Mouse (Mus musculus) cerebellum, postnatal 4 days (tissue): ENCODE results near the gene Ipo8.

Experiments used
- DNase-seq, 2 experiments: peaks; one replicate each; pipeline ENCODE4 v3.0.0; 2022; ENCODE audit warnings: low spot score in 2 of 2, mixed read lengths in 1 of 2

The Ipo8 gene

DNA sequence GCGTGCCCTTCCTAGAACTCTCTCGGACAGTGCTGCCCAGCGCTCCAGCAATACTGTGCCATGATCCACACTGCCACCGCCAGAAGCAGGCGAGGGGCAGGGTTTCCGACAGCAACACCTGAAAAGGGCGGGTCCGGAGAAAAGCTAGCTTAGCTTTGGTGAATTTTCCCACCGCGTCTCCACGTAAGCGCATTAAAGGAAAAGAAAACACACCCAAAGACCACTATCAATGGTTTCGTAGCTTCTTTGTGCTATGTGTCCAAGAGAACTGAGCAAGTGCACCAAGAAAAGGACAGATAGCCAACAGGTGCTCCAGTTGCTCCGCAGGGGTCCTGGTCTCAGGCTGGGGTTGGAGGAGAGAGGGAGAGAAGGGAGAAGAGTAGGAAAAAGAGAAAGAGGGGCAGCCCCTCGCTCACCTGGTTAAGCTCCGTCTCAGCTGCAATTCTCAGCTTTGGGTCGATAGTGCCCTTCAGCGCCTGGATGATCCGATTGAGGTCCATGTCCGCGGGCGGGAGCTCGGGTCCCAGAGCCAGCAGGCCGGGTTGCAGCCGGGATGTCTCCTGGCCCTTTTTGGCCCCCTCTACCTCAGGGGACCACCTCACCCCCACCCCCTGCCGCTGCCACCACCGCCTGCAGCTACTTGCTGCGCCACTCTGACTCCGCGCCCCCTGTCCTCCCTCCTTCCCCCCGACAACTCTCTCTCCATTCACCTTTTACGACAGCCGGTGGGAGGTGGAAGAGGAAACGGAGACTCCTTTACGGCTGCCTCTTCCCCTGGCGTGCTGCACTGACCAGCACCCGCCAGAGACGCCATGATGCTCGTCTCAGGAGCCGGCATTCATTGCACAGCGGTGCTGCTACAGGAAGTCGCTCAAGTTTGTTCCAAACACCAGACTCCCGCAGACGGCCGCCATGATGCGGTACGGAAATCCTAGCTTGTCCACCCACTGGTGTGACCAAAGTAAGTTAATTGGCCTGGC, at the start of gene Ipo8:
Ipo8 (minus strand) TSS at position 720 of the 980 bp plus-strand sequence.
- peak; percentile 62 to 85 for DNase-seq

DNA sequence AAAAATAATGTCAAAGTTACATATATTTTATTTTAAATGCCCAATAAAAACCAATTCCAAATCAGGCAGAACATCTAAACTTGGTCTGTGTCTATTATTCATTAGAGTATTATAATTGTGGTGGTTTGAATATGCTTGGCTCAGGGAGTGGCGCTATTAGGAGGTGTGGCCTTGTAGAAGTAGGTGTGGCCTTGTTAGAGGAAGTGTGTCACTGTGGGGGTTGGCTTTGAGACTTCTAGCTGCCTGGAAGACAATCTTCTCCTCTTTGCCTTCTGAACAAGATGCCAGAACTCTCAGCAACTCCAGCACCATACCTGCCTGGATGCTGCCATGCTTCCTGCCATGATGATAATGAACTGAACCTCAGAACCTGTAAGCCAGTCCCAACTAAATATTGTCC, 42.6 kb upstream of the Ipo8 start:
- no peak for DNase-seq

DNA sequence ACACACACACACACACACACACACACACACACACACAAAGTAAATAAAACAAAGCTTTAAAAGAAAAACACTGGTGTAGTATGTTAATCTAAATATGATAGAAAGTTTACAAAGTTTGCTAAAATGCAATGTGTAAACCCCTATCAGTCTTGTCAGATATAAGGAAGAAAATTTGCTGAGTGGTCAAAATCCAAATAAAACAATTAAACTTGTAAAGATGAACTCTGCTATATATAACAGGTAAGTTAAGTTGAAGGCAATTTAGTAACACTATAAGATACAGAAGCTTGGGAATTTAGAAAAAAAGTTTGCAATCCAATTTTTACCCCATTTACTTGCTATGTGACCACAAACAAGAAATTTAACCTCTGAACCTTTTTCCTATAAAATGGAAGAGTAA, 14.4 kb upstream of the Ipo8 start:
- no peak for DNase-seq

DNA sequence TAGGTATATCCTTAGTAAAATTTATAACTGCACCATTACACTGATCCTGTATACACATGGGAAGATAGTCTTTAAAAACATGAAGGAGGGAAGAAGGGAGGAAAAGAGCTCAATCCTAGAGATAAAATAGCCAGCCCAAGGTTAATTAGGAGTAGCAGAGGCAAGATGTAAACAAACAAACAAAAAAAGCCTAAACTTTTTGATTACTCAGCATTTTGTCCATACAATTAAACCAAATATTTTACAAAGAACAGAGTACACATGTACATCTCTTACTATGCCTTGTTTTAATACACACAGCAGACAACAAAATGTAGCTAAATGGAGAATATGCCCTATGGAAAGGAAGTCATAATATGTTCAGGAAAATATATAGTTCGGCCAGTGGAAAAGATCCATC, 10.5 kb upstream of the Ipo8 start:
- DNase-seq, result no peak

DNA sequence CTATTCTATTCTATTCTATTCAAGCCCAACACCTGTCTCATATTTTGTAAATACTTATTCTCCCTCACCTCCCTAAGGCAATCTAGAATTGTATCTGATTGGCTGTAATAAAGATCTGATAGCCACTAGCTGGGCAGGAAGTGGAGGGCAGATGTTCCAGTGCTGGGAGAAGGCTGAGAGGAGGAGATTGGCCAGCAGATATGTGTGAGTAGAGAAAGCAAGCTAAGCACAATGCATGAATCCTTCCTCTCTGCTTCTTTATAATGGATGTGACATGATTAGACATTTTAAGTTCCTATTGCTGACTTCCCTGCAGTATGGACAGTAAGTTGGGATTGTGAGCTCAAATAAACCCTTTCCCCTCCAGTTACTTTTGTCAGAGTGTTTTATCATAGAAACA, 7.2 kb upstream of the Ipo8 start:
- no peak for DNase-seq

DNA sequence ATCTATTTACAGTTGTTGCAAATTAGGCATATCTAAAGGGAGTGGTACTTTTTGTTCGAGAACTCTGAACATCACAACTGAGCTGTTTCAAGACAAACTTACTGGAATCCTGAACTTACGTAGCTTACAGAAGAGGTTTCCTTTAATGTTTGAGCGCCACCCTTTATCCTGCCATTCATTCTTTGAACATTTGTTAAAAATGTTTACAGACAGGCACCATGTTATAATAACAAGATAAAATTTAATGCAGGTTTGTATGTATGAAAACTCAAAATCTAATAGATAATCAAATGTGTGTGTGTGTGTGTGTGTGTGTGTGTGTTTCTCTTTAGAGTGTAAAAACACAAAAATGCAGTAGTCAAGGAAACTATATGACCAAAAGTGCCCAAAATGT, 458 bp upstream of the Ipo8 start:
- DNase-seq, result no peak

DNA sequence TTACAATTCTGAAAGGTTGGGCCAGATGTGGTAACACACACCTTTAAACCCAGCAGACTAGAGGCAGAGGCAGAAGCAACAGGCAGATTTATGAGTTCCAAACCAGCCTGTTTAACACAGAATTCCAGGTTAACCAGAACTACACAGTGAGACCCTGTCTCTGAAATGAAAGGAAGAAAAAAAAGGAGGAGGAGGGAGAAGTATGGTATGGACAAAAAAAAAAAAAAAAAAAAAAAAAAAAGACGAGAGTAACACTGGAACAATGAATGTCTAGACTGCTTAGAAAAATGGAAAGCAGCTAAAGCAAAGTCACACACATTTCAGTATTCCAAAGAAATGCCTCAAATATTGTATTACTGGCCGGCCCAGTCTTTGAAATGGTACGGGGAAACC, 916 bp downstream of the Ipo8 start:
- no peak for DNase-seq

DNA sequence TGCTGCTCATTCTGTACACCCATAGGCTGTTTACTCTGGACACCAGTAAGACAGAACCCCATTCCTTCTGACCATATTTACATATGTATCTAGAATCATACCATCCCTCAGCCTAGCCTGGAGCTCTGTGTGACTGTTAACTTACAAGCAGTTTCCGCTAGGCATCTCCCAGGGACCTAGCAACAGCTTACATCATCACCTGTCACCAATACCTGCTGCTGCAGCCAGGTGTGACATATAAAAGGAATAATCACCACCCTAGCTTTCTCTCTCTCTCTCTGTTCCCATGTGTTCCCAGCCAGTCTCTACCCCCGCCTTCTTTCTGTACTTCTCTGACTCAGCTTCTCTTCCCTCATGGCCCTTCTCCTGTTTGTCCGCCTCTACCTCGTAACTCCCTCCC, 5.1 kb downstream of the Ipo8 start:
- no peak for DNase-seq

DNA sequence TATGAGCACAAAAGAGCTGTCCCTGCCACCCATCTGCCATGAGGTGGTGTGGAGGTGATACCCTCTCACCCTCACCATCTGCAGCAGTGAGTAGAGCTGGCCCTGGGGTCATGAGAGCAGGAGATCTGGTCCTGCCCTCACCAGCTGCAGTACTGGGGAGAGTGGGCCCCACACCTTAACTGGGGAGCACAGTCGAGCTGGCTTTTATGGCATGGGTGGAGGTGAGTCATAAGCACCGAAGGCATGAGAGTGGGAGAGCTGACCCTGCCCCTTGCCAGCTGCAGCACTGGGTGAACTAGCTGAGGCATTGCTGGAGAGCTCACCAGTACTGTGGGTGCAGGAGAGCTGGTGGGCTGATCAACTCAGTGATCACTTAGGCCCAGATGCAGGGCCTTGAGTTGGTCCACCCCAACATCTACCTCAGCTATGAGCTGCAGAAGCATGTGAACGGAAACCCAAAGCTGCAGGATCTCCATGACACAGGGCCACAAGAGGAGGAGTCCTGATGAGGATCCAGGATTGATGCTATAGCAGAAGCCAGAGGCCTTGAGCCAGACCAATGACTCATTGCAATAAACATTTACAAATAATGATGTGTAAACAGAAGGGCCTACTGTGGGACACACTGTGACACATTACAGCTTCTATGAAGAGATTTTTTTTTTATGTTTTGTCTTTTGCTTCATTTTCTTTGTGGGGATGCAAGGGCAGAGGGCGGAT, 12.5 kb downstream of the Ipo8 start:
- no peak for DNase-seq

DNA sequence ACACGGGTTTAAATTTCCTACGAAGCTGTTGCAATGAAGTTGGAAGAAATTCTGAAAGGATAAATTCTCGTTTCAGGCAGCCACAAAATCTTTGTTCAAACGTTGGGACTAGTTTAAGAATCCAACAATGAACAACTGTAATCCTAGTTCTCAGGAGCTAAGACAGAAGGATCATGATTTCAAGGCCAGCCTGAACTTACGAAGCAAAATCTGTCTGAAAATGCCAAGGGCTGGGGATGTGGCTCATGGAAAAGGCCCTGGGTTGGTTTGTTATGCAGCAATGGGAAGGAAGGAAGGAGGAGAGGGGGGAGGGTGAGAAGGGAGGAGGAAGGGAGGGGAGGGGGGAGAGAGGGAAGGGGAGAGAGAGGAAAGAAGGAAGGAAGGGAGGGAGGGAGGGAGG, 14.5 kb downstream of the Ipo8 start:
- no peak for DNase-seq

DNA sequence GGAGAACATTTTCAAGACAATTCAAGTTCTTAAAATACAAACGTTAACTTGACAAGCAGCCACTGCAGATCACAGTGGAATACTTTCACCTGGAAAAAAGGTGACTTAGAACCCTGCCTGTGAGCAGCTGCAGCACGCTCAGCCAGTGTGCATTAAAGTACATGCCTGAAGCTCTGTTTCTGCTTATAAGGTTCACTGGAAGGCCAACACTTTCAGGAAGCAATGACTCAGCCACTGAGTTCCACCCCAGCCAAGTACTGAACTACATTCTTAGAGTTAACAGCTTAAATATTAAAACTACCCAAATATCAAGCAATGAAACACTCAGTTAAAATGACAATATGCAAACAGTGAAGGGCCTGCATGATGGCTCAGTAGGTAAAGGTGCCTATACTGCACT, 20.1 kb downstream of the Ipo8 start:
- DNase-seq, result no peak

DNA sequence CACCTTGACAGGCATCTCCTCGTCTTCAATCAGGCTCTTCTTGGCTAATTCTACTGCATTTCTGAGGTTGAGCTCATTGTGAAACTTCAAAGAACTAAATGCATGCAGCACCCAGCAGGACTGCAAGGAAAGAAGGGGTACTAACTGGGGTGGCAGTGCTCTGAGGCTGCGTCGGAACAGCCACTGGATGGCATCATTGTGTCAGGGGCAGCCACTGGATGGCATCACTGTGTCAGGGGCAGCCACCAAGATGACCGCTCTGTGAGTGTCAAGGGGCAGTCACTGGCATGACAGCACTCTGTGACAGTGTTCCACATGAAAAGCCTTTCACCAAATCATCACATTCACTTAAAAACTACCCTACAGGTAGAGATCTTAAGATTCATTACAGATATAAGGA, 31.5 kb downstream of the Ipo8 start:
- no peak for DNase-seq

DNA sequence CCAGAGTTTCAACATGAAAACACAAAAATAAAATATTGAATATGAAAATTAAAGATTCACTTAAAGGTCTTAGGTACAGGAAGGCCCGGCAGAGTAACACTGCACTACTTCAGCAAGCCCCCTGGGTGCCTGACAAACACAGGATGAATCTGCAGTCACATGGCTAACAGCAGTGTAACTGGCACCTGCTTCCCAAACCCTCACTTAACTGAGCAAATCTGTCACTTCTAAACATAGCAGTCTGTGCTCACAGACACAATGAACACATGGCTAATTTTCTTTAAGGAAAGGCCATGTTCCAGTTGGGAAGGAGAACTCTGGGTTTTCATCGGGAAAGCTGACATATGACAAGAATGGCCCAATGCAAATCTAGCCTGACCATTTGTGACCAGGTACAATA, 36.1 kb downstream of the Ipo8 start:
- no peak for DNase-seq

DNA sequence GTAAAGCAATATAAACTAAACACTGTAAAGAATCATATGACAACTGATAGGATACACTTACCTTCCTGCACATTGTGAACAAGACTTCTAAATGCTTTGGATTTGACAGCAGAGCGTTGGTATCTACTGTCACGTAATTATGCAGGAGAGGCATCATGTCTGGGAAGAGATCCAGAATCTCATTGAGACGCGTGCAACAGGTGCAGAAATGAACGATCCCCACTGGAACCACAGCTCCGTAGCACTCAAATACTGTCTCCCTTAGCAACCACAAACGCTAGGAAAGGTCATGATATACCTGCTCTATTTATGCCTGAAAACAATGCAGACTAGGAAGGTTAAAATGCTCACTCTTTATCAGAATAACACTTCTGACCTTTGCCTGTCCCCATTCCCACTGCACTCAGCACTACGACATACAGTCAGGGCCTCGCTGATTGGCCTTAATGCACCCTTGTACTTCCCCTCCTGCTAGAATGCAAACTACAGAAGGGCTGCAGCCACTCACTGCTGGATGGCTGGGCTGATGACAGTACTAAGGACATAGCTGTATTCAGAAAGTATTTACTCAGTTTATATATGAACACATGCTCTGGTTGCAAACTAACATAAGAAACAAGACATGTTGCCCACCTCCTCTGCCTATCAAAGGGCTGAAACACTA, 42.1 kb downstream of the Ipo8 start:
- no peak for DNase-seq

DNA sequence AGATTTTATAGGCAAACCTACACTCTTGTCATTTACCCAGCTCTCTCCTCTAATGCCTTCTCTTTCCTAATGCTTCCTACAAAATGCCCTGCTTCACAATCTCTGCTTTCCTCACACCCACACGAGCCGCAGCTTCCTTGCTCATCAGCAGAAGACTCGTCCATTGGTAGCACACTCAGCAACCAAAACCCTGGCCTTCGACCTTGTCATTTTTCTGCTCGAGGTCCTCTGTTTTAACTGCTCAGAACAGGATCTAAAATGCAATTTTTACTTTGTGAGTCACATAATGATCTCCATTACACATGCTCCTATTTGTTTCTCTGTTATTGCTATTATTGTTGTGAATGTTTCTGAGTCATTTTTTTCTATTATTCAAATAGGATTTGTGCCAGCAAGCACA, 45.1 kb downstream of the Ipo8 start:
- DNase-seq, result no peak

DNA sequence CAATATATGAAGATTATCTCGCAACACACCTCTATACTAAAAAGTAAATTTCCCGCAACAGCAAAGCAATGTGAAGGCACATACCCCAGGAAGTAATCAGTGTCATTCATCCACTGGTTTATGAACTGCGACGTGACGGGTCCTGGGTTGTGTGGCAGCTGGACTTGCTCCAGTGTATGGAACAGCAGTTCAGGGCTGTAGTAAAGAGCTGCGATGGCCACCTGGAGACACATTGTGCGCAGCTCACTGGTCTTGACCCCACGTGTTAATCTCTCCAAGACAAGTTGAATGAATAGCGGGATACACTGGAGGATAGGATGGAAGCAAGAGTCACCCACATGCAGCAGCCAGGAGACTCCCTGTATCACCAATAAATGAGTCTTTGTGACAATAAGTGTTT, 46.8 kb downstream of the Ipo8 start:
- no peak for DNase-seq

DNA sequence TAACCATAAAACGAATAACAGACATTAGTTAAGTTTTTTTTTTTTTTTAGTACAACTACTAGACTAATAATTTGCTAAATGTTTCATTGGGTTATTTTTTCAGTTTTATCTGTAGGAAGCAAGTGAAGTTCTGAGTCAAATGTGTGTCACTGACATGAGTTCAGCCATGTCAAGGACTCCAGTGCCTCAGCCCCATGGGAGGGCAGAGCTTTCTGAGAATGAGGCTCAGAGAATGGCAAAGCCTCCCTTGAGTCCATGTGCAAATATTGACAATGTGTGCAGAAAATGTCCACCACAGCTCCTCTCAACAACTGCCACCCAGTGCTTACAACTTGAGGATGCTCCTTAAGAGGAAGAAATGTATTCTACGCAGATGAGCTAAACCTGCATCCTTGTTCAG, 55.0 kb downstream of the Ipo8 start:
- no peak for DNase-seq

DNA sequence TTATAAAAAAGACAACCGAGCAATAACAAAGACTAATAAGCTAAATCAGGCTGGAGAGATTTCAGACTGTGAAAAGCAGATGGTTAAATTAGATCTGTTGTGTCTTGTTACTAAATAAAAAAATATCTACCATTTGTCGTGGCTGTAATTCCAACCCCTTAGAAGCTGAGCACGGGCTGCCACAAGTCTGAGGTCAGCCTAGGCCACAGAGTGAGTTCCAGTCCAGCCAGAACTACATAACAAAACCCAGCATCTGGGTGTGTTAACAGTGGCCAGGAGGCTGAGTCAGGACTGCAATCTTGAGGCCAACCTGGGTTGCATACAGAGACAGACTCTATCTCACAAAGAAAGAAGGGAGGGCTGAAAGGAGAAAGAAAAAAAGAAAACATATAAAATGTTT, 59.8 kb downstream of the Ipo8 start:
- no peak for DNase-seq

DNA sequence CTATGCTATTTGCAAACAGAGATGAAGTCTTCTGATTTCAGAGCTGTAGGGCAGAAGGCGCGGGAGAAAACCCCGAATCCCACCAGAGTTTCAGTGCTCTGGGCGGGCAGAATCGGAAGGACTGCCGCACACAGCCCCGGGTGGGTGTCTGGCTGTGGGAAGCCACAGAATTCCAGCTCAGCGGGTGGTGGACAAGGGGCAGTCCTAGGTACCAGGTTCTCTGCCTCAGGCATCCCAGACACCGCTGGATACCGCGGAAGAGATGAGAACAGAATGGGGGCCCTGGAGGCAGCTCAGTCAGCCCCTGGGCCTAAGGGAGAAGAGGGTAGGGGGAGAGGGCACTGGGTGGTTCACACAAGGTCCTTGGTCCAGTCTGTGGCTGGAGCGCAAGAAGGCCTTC, 62.8 kb downstream of the Ipo8 start:
- no peak for DNase-seq

DNA sequence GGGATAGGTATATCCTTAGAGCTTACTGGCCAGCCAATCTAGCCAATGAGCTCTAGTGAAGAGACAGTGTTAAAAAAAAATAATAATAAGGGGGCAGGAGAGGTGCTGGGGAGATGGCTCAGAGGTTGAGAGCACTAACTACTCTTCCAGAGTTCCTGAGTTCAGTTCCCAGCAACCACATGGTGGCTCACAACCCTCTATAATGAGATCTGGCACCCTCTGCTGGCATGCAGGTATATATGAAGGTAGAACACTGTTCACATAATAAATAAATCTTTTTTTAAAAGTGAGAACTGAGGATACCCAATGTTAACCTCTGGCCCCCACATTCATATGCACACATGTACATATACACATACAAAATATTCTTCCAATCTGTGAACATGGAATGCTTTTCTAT, 64.0 kb downstream of the Ipo8 start:
- DNase-seq, result no peak

DNA sequence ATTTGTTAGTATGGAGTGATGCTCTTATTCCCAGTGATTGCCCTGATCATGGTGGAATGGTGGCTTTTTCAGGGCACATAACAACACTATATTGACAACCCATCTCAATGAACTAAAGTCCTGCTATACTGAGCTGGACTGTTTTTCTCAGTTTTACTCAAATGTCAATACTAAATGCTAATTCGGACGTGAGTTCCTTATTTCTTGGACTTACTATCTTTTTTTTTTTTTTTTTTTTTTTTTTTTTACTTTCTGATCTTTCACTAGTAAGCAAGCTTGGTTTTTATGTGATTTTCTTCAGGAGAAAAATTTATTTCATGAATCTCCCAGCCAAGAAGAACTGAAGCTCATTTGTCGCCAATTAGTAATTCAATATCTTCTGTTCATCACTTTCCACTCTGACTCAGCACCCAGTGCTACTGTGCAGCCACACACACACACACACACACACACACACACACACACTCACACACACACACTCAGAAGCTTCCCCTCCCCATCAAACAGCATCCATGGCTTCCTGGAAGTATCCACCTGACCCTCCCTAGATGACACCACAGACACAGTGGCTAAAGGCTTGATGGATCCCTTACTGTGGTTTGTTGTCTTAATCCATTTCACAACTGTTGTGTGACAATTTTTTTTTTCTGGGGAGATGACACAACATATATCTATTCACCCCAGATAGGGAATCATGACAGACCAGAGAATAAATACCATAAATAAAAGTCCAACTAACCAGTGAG, 69.1 kb downstream of the Ipo8 start:
- DNase-seq, result no peak

DNA sequence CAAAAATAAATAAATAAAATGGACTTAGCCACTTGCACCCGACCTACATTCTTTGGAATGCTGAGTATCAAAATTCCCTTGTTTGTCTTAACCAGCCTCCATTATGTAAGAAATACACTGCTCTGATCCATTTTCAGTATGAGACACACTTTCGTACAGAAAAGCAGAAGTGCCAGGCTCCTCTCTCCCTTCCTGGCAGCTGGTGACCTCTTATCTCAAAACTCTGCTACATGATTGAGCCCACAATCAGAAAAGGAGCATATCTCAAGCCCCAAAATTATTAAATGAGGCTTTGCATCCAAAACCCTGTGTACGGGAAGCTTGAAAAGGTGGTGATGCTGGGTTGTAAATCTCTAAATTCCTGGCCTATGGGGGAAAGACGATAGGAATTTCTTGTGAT, 69.8 kb downstream of the Ipo8 start:
- no peak for DNase-seq
